Mouse (Mus musculus) testis, adult 2 months (tissue): Measurements from ENCODE around the gene Nipa1. TPM values are rescaled to one million over a fixed set of nuclear protein-coding genes. Genes with fewer than 3 reads are reported as not detected.

Experiments used
- H3K27ac ChIP-seq: fragments of 200-500 bp; 2 replicates; pipeline ENCODE4 v1.5.1; 2012; ENCODE audit warnings: low read depth, low read length; ENCODE audit not compliant: control insufficient read depth, insufficient read depth
- H3K27me3 ChIP-seq: fragments of 200-500 bp; 2 replicates; pipeline ENCODE4 v1.6.1; 2012; ENCODE audit warnings: mild to moderate bottlenecking, low read length, moderate library complexity; ENCODE audit not compliant: control insufficient read depth, insufficient read depth
- H3K36me3 ChIP-seq: fragments of 200-500 bp; 2 replicates; pipeline ENCODE4 v1.6.1; 2012; ENCODE audit warnings: mild to moderate bottlenecking, low read length; ENCODE audit not compliant: control insufficient read depth, insufficient read depth
- H3K4me1 ChIP-seq: fragments of 200-500 bp; 2 replicates; pipeline ENCODE4 v1.6.1; 2012; ENCODE audit warnings: low read length; ENCODE audit not compliant: control insufficient read depth, insufficient read depth
- H3K4me3 ChIP-seq: fragments of 200-500 bp; 2 replicates; pipeline ENCODE4 v1.5.1; 2012; ENCODE audit warnings: low read depth, mild to moderate bottlenecking, low read length, moderate library complexity, mixed read lengths; ENCODE audit not compliant: control insufficient read depth
- CTCF ChIP-seq: fragments of 200-500 bp; IDR thresholded peaks from 2 replicates; pipeline ENCODE4 v1.5.1; 2012; ENCODE audit warnings: low read depth, mild to moderate bottlenecking, inconsistent platforms, low read length, moderate library complexity; ENCODE audit not compliant: control insufficient read depth, insufficient read depth, insufficient replicate concordance
- POLR2A ChIP-seq: fragments of 200-500 bp; IDR thresholded peaks from 2 replicates; pipeline ENCODE4 v1.6.1; 2012; ENCODE audit warnings: low read depth, mild to moderate bottlenecking, inconsistent platforms, low read length, moderate library complexity; ENCODE audit not compliant: control insufficient read depth
- polyA plus RNA-seq: library from polyadenylated mRNA; depleted of rRNA; stranded (reverse); fragments of >200 nt; gene quantifications from 2 replicates; pipeline ENCODE4 v1.2.3, GENCODE M21; 2012; rRNA removed

Nipa1 gene
- polyA plus RNA-seq, result 0.75 and 0.93 TPM in 2 replicates

DNA sequence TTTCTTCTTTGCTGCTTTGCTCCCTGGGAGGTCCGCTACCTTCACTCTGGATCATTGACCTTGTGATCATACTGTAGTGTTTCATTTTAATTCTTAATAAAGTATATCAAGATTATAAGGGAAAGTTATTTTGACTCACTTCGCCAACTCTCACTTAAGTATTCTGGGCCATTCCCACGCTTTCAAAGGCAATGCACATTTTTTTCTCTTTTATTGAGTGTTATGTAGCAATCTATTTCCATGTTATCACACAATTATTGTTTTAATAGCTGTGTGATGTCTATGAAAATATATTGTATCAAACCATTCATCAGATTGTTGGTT is at the start of gene Nipa1:
Gene Nipa1, minus strand, starts transcription at position 25 of the 324 bp plus-strand sequence.
- no peak within 1 kb of the TSS for H3K27ac ChIP-seq
- peaks cover 6% of the 10 kb centered on the region for H3K4me1 ChIP-seq
- H3K36me3 ChIP-seq, result no peaks in the 10 kb centered on the region
- no peaks in the 10 kb centered on the region for H3K27me3 ChIP-seq
- H3K4me3 ChIP-seq, result peak within 1 kb of the TSS; percentile 84
- no peak for TF ChIP-seq POLR2A
- TF ChIP-seq CTCF, result no peak

DNA sequence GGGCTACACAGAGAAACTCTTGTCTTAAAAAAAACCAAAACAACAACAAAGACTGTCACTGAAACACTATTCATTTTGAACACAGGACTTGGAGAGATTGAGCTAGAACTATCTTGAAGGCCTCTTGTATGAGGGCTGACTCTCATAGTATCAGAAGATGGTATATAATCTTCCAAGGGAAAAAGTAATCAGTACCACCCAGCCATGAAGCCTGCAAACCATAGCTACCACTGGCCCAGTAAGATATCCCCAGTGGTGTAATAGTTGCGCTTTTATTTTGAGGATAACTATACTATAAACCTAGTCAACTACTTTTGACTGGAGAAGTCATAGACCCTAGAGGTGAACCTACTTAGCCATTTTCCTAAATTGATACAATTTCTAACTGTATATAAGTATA is 46.9 kb upstream of the Nipa1 start:
- H3K4me1 ChIP-seq, result no peaks in the 10 kb centered on the region
- no peak overlapping the region for H3K27ac ChIP-seq
- H3K36me3 ChIP-seq, result no peaks in the 10 kb centered on the region
- no peaks in the 10 kb centered on the region for H3K27me3 ChIP-seq
- no peak overlapping the region for H3K4me3 ChIP-seq
- TF ChIP-seq CTCF (no peak), POLR2A (no peak)

DNA sequence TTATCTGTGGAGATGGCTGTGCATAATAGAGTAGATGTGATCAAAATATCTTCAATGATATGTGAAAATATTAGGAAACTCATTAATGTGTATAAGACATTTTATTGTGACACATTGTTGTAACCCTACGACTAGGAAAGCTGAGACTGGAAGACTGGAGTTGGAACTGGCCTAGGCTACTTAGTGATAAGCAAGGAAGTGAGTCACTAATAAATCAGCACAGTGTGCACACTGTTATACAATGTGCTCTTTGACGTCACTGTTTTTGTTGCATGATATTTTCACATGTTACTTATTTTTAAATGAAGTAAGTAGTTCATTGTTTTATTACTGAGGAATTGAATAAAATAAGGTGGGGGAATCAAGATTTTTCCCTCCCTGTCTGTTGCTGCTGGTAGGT is 46.4 kb upstream of the Nipa1 start:
- Histone ChIP-seq H3K36me3 (no peaks in the 10 kb centered on the region), H3K27me3 (no peaks in the 10 kb centered on the region), H3K27ac (no peak overlapping the region), H3K4me3 (no peak overlapping the region), H3K4me1 (no peaks in the 10 kb centered on the region)
- TF ChIP-seq POLR2A (no peak), CTCF (no peak)

DNA sequence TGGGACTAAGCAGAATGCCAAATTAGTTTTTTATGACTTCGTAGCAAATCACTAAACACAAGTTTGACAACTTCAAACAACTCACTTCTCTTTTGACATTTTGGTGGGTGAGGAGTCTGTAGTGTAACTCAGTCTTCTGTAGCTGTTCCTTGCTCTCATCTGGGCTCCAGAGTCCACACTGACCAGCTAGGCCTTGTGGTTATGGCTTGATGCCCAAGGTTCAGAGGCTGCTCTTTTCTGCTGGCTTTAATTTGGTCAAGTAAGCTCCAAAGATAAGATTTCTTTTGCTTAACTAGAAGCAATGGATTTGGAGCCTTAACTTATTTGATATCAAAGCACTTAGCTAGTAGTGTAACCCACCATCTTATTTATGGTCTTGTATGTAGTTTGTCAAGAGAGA is 45.1 kb upstream of the Nipa1 start:
- no peak overlapping the region for H3K4me3 ChIP-seq
- no peaks in the 10 kb centered on the region for H3K4me1 ChIP-seq
- H3K36me3 ChIP-seq, result no peaks in the 10 kb centered on the region
- H3K27me3 ChIP-seq, result no peaks in the 10 kb centered on the region
- no peak overlapping the region for H3K27ac ChIP-seq
- TF ChIP-seq CTCF, result no peak
- no peak for TF ChIP-seq POLR2A

DNA sequence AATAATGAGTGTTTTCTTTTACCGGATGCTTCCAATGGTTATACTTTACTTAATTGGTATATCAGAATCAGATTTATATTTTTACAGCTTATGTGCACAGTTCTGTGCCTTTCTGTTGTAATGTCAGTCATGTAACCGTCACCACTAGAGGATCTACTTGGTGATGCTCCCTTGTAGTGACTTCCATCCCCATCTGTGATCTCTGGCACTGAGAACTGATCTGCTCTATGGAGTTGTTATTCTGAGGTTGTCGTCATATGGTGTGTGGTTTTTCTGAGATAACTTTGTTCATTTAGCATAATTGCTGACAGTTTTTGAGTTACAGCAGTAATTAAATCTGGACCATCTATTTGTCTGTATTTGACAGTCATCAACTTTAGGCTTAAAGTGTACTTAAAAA is 35.6 kb upstream of the Nipa1 start:
- H3K27me3 ChIP-seq, result no peaks in the 10 kb centered on the region
- no peak overlapping the region for H3K4me3 ChIP-seq
- H3K36me3 ChIP-seq, result peaks cover 2% of the 10 kb centered on the region
- peaks cover 2% of the 10 kb centered on the region; the same call in 1 of the 2 replicates for H3K4me1 ChIP-seq
- no peak for TF ChIP-seq POLR2A
- TF ChIP-seq CTCF, result no peak
- H3K27ac ChIP-seq, result no peak overlapping the region

DNA sequence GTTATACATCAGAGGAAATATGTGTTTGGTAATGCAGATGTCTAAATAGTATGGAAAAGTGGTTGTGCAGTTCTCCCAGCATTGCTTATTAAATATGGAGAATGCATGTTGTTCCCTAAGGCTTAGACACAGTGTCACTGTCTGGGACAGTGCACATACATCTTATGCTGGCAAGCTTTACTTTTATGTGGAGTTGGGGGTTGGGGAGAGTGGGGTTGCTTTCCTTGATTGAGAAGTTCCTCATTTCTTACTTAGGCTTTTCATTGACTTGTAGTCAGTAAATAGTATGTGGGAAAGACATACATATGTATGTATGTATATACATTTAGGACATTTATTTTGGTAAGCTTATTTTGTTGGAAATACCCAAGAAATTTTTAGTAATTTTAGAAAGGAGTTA is 33.2 kb upstream of the Nipa1 start:
- no peak overlapping the region for H3K4me3 ChIP-seq
- H3K36me3 ChIP-seq, result peaks cover 2% of the 10 kb centered on the region
- H3K27ac ChIP-seq, result no peak overlapping the region
- no peaks in the 10 kb centered on the region for H3K27me3 ChIP-seq
- peaks cover 2% of the 10 kb centered on the region; the same call in 1 of the 2 replicates for H3K4me1 ChIP-seq
- TF ChIP-seq POLR2A, result no peak
- no peak for TF ChIP-seq CTCF

DNA sequence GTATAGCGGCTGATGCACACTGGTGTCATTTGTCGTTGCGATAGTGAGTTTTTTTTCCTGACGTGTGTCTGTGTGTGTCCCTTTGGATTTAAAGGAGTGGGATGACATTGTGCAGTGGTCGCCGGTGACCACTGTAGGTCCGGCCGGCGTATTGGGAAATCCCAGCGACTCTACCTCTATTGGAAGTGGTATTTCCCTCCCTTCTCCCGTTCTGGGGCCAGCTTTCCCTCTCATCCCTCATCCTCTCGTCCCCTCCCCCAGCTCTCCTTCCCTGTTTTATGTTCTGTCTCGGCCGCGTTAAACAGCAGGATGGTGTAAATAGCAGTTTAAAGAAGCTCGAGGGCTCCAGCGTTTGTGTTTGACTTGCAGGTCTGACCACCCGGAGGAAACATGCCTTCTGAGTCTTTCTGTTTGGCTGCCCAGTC is 30.7 kb upstream of the Nipa1 start:
- H3K27me3 ChIP-seq, result no peaks in the 10 kb centered on the region
- peak overlapping the region; percentile 64 for H3K27ac ChIP-seq
- peaks cover 2% of the 10 kb centered on the region; the same call in 1 of the 2 replicates for H3K4me1 ChIP-seq
- peak overlapping the region; percentile 93 for H3K4me3 ChIP-seq
- H3K36me3 ChIP-seq, result peaks cover 2% of the 10 kb centered on the region
- TF ChIP-seq CTCF (no peak), POLR2A (no peak)

DNA sequence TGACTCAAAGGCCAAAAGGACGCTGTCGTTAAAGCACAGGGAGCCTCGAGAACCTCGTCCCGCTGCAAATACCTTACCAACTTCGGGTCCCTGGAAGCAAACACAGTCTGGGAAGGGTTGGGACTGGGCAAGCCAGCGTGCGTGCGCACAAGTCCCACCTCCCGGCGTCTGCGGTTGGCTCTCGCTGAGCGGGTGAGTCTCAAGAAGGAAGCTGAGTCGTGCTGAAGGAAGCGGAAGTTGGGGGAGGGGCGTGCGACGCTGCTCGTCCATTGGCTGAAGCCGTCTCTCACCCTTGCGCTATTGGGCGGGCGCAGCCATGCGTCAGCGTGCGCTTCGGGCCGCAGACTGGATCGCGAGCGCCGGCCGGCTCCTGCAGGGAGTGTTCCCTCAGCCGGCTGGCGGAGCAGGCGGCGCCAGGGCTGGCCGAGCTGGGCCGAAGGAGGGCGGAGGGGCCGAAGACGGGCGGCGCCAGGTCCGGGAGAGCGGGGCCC is 30.1 kb upstream of the Nipa1 start, which contains the start of gene Herc2:
Gene Herc2, plus strand, starts transcription at position 366 of the 491 bp plus-strand sequence.
- H3K27ac ChIP-seq, result peak within 1 kb of the TSS; percentile 90
- H3K4me1 ChIP-seq, result peaks cover 2% of the 10 kb centered on the region; the same call in 1 of the 2 replicates
- H3K27me3 ChIP-seq, result no peaks in the 10 kb centered on the region
- H3K36me3 ChIP-seq, result peaks cover 2% of the 10 kb centered on the region
- TF ChIP-seq POLR2A (peak; percentile 96), CTCF (no peak)
- peak within 1 kb of the TSS; percentile 93 for H3K4me3 ChIP-seq
